Mouse (Mus musculus): ENCODE data around the gene Bcl9.

- no peak for TF ChIP-seq CTCF (IDR thresholded peaks at IDR 0.05; ENCODE audit: control insufficient read depth, insufficient read depth, insufficient read length)
- no peak for TF ChIP-seq USF1 (IDR thresholded peaks at IDR 0.05; ENCODE audit: low read depth)
- no peak for TF ChIP-seq MAX (IDR thresholded peaks at IDR 0.05)
Measured at GRCm38 (mm10) chr3:97228457-97228856, 69.3 kb downstream of the Bcl9 start.
